Mouse (Mus musculus): ENCODE data around the gene Bicdl2. TPM values are rescaled to one million over a fixed set of nuclear protein-coding genes. Genes with fewer than 3 reads are reported as not detected.

The Bicdl2 gene
- total and polyA plus RNA-seq, 2 experiments from 2014 or later, result 0.10 TPM; not detected in 1

GRCm38 (mm10) chr17:23675127-23675526 is 14.8 kb downstream of the Bicdl2 start:
- peak overlapping the region; percentile 59; the same call in 1 of the 2 replicates for H3K4me3 ChIP-seq (ENCODE audit: low read depth, low read length)
- no peaks in the 10 kb centered on the region for H3K9me3 ChIP-seq (ENCODE audit: low read length)
- peaks cover 14% of the 10 kb centered on the region for H3K27me3 ChIP-seq (ENCODE audit: insufficient read depth, low read length)
- H3K36me3 ChIP-seq (ENCODE audit: insufficient read depth, low read length), result no peaks in the 10 kb centered on the region
- TF ChIP-seq CTCF (IDR thresholded peaks at IDR 0.05), result no peak
- no peak overlapping the region for H3K27ac ChIP-seq (ENCODE audit: low read depth, low read length)
- WGBS, result 55% methylated on average over 5 of the region's 5 CpGs
- ATAC-seq (ENCODE audit: low FRiP score), result no peak
- H3K4me1 ChIP-seq (ENCODE audit: insufficient read depth, low read length), result peaks cover 19% of the 10 kb centered on the region
- DNase-seq (ENCODE audit: low spot score), result no peak
- H3K9ac ChIP-seq (replicated peaks; ENCODE audit: low read length, poor library complexity, severe bottlenecking), result no peak overlapping the region
- peak overlapping the region; percentile 79; the same call in 1 of the 2 replicates for H3K4me2 ChIP-seq (ENCODE audit: low read depth, low read length, poor library complexity, severe bottlenecking)

DNA sequence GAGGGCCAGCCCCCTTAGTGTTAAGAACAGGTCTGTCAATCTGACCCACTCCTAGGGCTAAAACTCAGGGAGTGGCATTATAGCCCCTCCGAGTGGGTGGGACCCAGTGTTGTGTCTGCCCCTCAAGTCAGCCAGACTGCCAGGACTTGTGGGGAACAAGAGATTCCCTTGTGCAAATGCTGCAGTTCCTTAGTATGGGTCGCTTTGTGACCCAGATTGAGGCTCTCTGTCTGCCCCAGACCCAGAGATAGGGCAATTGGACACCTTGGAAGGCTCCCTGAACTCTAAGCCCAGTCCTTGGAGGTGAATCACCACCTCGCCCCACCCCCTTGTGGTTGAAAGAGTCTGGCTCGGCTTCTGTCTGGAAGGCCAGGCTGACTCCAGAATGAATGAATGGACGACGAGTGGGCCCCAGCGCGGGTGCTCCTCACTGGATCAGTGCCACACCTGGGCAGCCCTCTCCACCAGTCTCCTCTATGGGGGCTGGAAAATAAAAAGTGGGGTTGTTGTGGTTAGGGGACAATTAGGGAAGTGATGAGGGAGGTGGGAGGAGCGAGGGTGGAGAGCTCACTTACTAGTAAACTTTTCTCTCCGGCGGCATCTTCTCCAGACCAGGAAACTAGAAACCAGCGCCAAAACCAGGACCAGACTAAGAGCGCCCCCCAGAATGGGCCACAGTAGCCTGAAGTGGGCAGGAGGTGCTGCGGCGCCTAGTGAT is 15.4 kb downstream of the Bicdl2 start:
- Histone ChIP-seq H3K27ac (ENCODE audit: low read depth, low read length) (no peak overlapping the region), H3K4me3 (ENCODE audit: low read depth, low read length) (peak overlapping the region; percentile 43; the same call in 1 of the 2 replicates), H3K36me3 (ENCODE audit: insufficient read depth, low read length) (no peaks in the 10 kb centered on the region), H3K4me2 (ENCODE audit: low read depth, low read length, poor library complexity, severe bottlenecking) (peak overlapping the region; percentile 96), H3K9ac (replicated peaks; ENCODE audit: low read length, poor library complexity, severe bottlenecking) (no peak overlapping the region; the same call in 1 of the 2 replicates), H3K4me1 (ENCODE audit: insufficient read depth, low read length) (peaks cover 19% of the 10 kb centered on the region), H3K9me3 (ENCODE audit: low read length) (no peaks in the 10 kb centered on the region), H3K27me3 (ENCODE audit: insufficient read depth, low read length) (peaks cover 20% of the 10 kb centered on the region)
- ATAC-seq (ENCODE audit: low FRiP score) (no peak), DNase-seq (ENCODE audit: low spot score) (no peak)
- peak; percentile 27; the same call in 1 of the 2 replicates for TF ChIP-seq CTCF (IDR thresholded peaks at IDR 0.05)
- 20% methylated on average over 15 of the region's 15 CpGs for WGBS

DNA sequence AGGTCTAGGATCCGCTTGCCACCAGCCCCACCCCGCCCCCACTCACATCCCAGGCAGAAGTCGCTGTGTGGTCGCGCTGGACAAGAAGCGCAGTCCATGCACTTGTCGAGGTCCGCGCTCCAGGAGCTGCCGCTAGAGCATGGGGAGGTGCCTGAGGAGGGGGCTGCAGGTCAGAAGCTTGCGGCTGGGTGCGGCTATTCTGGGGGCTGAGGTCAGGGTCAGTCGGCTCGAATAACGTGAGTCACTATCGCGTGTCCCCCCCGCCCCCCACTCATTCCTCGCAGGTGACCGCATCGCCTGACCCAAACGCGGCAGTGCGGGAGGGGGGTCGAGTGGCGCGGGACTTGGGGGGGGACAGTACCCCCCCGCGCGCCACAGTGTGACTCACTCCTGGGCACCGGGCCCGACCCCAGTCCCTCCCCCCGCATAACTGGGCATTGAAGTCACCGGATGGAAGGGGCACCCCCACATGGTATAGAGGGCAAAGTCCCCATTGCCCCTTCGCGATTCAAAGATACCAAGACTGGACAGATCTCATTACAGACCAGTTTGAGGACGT is 16.2 kb downstream of the Bicdl2 start:
- no peak for TF ChIP-seq CTCF (IDR thresholded peaks at IDR 0.05)
- H3K4me3 ChIP-seq (ENCODE audit: low read depth, low read length), result peak overlapping the region; percentile 43
- peaks cover 28% of the 10 kb centered on the region for H3K27me3 ChIP-seq (ENCODE audit: insufficient read depth, low read length)
- peak overlapping the region; percentile 42 for H3K9ac ChIP-seq (replicated peaks; ENCODE audit: low read length, poor library complexity, severe bottlenecking)
- no peaks in the 10 kb centered on the region for H3K36me3 ChIP-seq (ENCODE audit: insufficient read depth, low read length)
- no peak for ATAC-seq (ENCODE audit: low FRiP score)
- H3K4me2 ChIP-seq (ENCODE audit: low read depth, low read length, poor library complexity, severe bottlenecking), result peak overlapping the region; percentile 96
- H3K4me1 ChIP-seq (ENCODE audit: insufficient read depth, low read length), result peaks cover 19% of the 10 kb centered on the region
- no peak overlapping the region for H3K27ac ChIP-seq (ENCODE audit: low read depth, low read length)
- no peaks in the 10 kb centered on the region for H3K9me3 ChIP-seq (ENCODE audit: low read length)
- WGBS, result 2% methylated on average over 36 of the region's 37 CpGs
- no peak for DNase-seq (ENCODE audit: low spot score)

- ATAC-seq (ENCODE audit: low FRiP score), result no peak
- under 1% methylated on average over 34 of the region's 34 CpGs for WGBS
Measured at GRCm38 (mm10) chr17:23677236-23677679, 17.0 kb downstream of the Bicdl2 start, which contains the start of gene Tnfrsf12a. Gene Tnfrsf12a, minus strand, starts transcription at chr17:23677468.

DNA sequence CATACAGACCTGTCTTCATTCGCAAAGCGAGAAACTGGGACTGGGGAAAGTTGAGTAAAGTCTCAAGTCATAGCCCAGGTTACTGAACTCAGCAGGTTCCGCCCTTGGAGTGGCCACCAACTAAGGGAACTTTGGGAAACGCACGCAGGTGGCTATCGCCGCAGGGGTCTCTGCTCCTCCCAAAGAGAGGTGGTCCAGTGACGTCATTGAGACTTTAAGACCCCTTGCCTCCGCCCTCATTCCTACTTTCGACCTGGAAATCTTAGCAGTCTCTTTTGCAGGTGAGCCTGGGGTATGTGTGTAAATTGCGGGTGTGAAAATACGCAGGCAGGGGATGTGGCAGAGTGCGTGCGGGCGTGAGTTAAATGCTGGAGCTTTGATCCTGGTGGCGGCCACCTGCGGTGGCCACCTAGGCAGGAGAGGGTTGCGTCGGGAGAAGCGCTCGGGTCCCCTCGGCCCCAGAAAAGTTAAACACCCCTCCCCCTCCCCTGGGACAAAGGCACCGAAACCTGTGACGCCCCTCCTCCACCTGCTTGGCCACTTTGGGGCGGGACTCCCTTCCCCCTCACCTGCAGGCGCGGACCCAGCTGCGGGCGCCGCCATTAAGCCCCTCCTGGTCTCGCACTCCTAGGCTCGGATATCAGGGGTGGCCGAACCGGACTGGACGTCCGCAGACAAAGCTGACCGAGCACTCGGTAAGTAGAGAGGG is 19.0 kb downstream of the Bicdl2 start, which contains the start of gene Cldn6:
TSS of gene Cldn6 (plus strand) at position 123 of the 709 bp plus-strand sequence.
- no peak within 1 kb of the TSS for H3K9ac ChIP-seq (replicated peaks; ENCODE audit: low read length, poor library complexity, severe bottlenecking)
- H3K36me3 ChIP-seq (ENCODE audit: insufficient read depth, low read length), result no peaks in the 10 kb centered on the region
- peak within 1 kb of the TSS; percentile 19; the same call in 1 of the 2 replicates for H3K4me3 ChIP-seq (ENCODE audit: low read depth, low read length)
- no peaks in the 10 kb centered on the region for H3K9me3 ChIP-seq (ENCODE audit: low read length)
- peaks cover 42% of the 10 kb centered on the region for H3K27me3 ChIP-seq (ENCODE audit: insufficient read depth, low read length)
- ATAC-seq (ENCODE audit: low FRiP score), result no peak
- TF ChIP-seq CTCF (IDR thresholded peaks at IDR 0.05), result no peak
- H3K4me2 ChIP-seq (ENCODE audit: low read depth, low read length, poor library complexity, severe bottlenecking), result peak within 1 kb of the TSS; percentile 39; the same call in 1 of the 2 replicates
- H3K27ac ChIP-seq (ENCODE audit: low read depth, low read length), result no peak within 1 kb of the TSS
- no peak for DNase-seq (ENCODE audit: low spot score)
- WGBS, result 2% methylated on average over 38 of the region's 38 CpGs
- peaks cover 13% of the 10 kb centered on the region for H3K4me1 ChIP-seq (ENCODE audit: insufficient read depth, low read length)

More at GRCm38 (mm10) chr17:23677236-23677679, 17.0 kb downstream of the Bicdl2 start, which contains the start of gene Tnfrsf12a:
- H3K4me1 ChIP-seq (ENCODE audit: insufficient read depth, low read length), result peaks cover 19% of the 10 kb centered on the region
- H3K27me3 ChIP-seq (ENCODE audit: insufficient read depth, low read length), result peaks cover 34% of the 10 kb centered on the region
- H3K4me3 ChIP-seq (ENCODE audit: low read depth, low read length), result peak within 1 kb of the TSS; percentile 43
- H3K9me3 ChIP-seq (ENCODE audit: low read length), result no peaks in the 10 kb centered on the region
- no peaks in the 10 kb centered on the region for H3K36me3 ChIP-seq (ENCODE audit: insufficient read depth, low read length)
- peak; percentile 76 for DNase-seq (ENCODE audit: low spot score)
- peak within 1 kb of the TSS; percentile 52 for H3K9ac ChIP-seq (replicated peaks; ENCODE audit: low read length, poor library complexity, severe bottlenecking)
- peak within 1 kb of the TSS; percentile 96 for H3K4me2 ChIP-seq (ENCODE audit: low read depth, low read length, poor library complexity, severe bottlenecking)
- H3K27ac ChIP-seq (ENCODE audit: low read depth, low read length), result no peak within 1 kb of the TSS
- TF ChIP-seq CTCF (IDR thresholded peaks at IDR 0.05), result no peak

Measured in midbrain, postnatal 0 days (tissue).